Mouse (Mus musculus) heart, postnatal 14 days (tissue): ENCODE measurements around the gene Shbg. TPM values are rescaled to one million over a fixed set of nuclear protein-coding genes. Genes with fewer than 3 reads are reported as not detected.

Experiments used
- DNase-seq, 2 experiments: peaks; one replicate each; pipeline ENCODE4 v3.0.0; 2021 to 2022
- intact Hi-C: fragments of 180-260 bp; cut with DNase I; formaldehyde crosslinking; loops from one replicate; pipeline ENCODE4 v1.15.1; 2025
- microRNA-seq, 2 experiments: library from miRNA; unstranded; fragments of <30 nt; microRNA quantifications; one replicate each; pipeline ENCODE4 v1.2.0; 2021 to 2022
- total RNA-seq, 2 experiments: library from RNA; stranded (reverse); gene quantifications; 2 replicates each; pipeline ENCODE4 v1.2.3; 2021

The Shbg gene
- total RNA-seq, 2 experiments from 2014 or later = not detected

- intact Hi-C loops = loop anchor here (2.0 kb wide), 1 partner anchor 25 kb away; the partner anchor contains the start of gene Atp1b2
- peak; percentile 84 to 90 for DNase-seq
Measured at GRCm38 (mm10) chr11:69580091-69580514, 37.6 kb downstream of the Shbg start, which contains the start of the genes Wrap53 and Trp53. Gene Wrap53, minus strand, starts transcription at chr11:69580255. Gene Trp53, plus strand, starts transcription at chr11:69580359.

- intact Hi-C loops = loop anchor here (1.0 to 2.0 kb wide), 2 partner anchors 25 to 34 kb away; partner anchors contain the start of gene Atp1b2
- DNase-seq = peak; percentile 96
Measured at GRCm38 (mm10) chr11:69579128-69580017, 38.3 kb downstream of the Shbg start.

GRCm38 (mm10) chr11:69578301-69578700 lies 39.4 kb downstream of the Shbg start:
- DNase-seq = no peak

GRCm38 (mm10) chr11:69576307-69576706 lies 41.4 kb downstream of the Shbg start:
- intact Hi-C loops = no loop called here
- no peak for DNase-seq

More at GRCm38 (mm10) chr11:69578301-69578700, 39.4 kb downstream of the Shbg start:
- intact Hi-C loops = no loop called here

GRCm38 (mm10) chr11:69575220-69575619 lies 42.5 kb downstream of the Shbg start:
- no peak for DNase-seq
- intact Hi-C loops = loop anchor here (2.0 kb wide), 1 partner anchor 28 kb away; no protein-coding TSS in a partner anchor

- no peak for DNase-seq
- intact Hi-C loops = no loop called here
Measured at GRCm38 (mm10) chr11:69565131-69565530, 52.6 kb downstream of the Shbg start.

Small RNA genes lying within 50 kb of the gene (microRNA-seq; reads per million reads assigned to microRNA genes)
- 6.2 to 9.7 reads per million in 2 experiments for gene Mir1934
- gene Mir467f = 0 reads per million in 2 experiments

Other genes with a start within 250 kb of the Shbg start
- 10 to 100 TPM; 45.4 to 47.4 TPM for gene Chd3, start 248.5 kb downstream of the Shbg start, total RNA-seq
- 10 to 100 TPM; 85.4 to 91.7 TPM for gene Naa38, start 222.4 kb downstream of the Shbg start, total RNA-seq
- 10 to 100 TPM; 25.0 to 29.3 TPM for gene Cyb5d1, start 222.3 kb downstream of the Shbg start, total RNA-seq
- gene Tmem88, start 219.7 kb downstream of the Shbg start, total RNA-seq = 10 to 100 TPM; 37.4 to 39.6 TPM
- gene Kdm6b, start 204.2 kb downstream of the Shbg start, total RNA-seq = 10 to 100 TPM; 45.7 to 50.6 TPM
- gene Dnah2, start 68.8 kb downstream of the Shbg start, total RNA-seq = under 1 TPM; 0.07 to 0.38 TPM
- gene Efnb3, start 57.7 kb downstream of the Shbg start, total RNA-seq = 10 to 100 TPM; 60.5 to 70.3 TPM
- gene Wrap53, start 37.6 kb downstream of the Shbg start, total RNA-seq = 1 to 10 TPM; 4.3 to 6.5 TPM
- gene Trp53, start 37.5 kb downstream of the Shbg start, total RNA-seq = 10 to 100 TPM; 22.1 to 27.3 TPM
- gene Atp1b2, start 12.0 kb downstream of the Shbg start, total RNA-seq = 10 to 100 TPM; 31.8 to 31.9 TPM
- 1 to 10 TPM; 1.6 to 2.5 TPM for gene Sat2, start 4.1 kb upstream of the Shbg start, total RNA-seq
- gene Fxr2, start 15.1 kb upstream of the Shbg start, total RNA-seq = 10 to 100 TPM; 69.2 to 71.6 TPM
- not detected for gene Sox15, start 37.4 kb upstream of the Shbg start, total RNA-seq
- gene Mpdu1, start 44.7 kb upstream of the Shbg start, total RNA-seq = 10 to 100 TPM; 20.9 to 21.6 TPM
- gene Cd68, start 48.2 kb upstream of the Shbg start, total RNA-seq = 1 to 10 TPM; 5.6 to 7.5 TPM
- 100 to 1,000 TPM; 236 to 287 TPM for gene Eif4a1, start 54.5 kb upstream of the Shbg start, total RNA-seq
- 10 to 100 TPM; 39.7 to 42.1 TPM for gene Senp3, start 64.2 kb upstream of the Shbg start, total RNA-seq
- 1 to 10 TPM; 2.7 to 3.2 TPM for gene Tnfsf13, start 67.9 kb upstream of the Shbg start, total RNA-seq
- 10 to 100 TPM; 14.8 to 20.2 TPM for gene Tnfsf12, start 77.9 kb upstream of the Shbg start, total RNA-seq
- 1 to 10 TPM; 2.9 to 4.1 TPM for gene Tnfsfm13, start 78.2 kb upstream of the Shbg start, total RNA-seq
- 10 to 100 TPM; 35.6 to 37.5 TPM for gene Polr2a, start 140.7 kb upstream of the Shbg start, total RNA-seq
- under 1 TPM in 1 of 2 experiments, not detected in 1; 0.12 TPM for gene Slc35g3, start 144.1 kb upstream of the Shbg start, total RNA-seq
- 10 to 100 TPM; 36.5 to 43.3 TPM for gene Zbtb4, start 148.0 kb upstream of the Shbg start, total RNA-seq
- 1 to 10 TPM; 5.4 to 6.0 TPM for gene Chrnb1, start 178.0 kb upstream of the Shbg start, total RNA-seq
- gene Fgf11, start 184.0 kb upstream of the Shbg start, total RNA-seq = 1 to 10 TPM; 2.6 to 2.8 TPM
- under 1 TPM; 0.54 to 0.65 TPM for gene Tmem102, start 187.7 kb upstream of the Shbg start, total RNA-seq
- gene Gm39566, start 197.4 kb upstream of the Shbg start, total RNA-seq = not detected
- gene Spem2, start 200.6 kb upstream of the Shbg start, total RNA-seq = not detected
- gene Spem1, start 204.3 kb upstream of the Shbg start, total RNA-seq = not detected
- 10 to 100 TPM in 1 of 2 experiments, 1 to 10 TPM in 1; 7.9 to 10.4 TPM for gene Nlgn2, start 219.9 kb upstream of the Shbg start, total RNA-seq
- gene Tmem256, start 220.6 kb upstream of the Shbg start, total RNA-seq = 100 to 1,000 TPM; 134 to 138 TPM
- 10 to 100 TPM; 34.0 to 35.9 TPM for gene Plscr3, start 228.5 kb upstream of the Shbg start, total RNA-seq
- gene Tnk1, start 240.8 kb upstream of the Shbg start, total RNA-seq = under 1 TPM in 1 of 2 experiments, not detected in 1; 0.24 TPM